Mouse (Mus musculus) forebrain, embryonic 16.5 days (tissue): ENCODE measurements around the gene Pacs2. TPM values are rescaled to one million over a fixed set of nuclear protein-coding genes. Genes with fewer than 3 reads are reported as not detected.

Experiments used
- ATAC-seq: fragments of 200-750 bp; cut with Nextera tagmentation; 2 replicates; pipeline ENCODE4 v1.8.0; 2017; ENCODE audit warnings: mild to moderate bottlenecking, moderate library complexity
- H3K27ac ChIP-seq: fragments of 300-500 bp; sonication (generic); 2 replicates; pipeline ENCODE4 v1.5.1; 2014; ENCODE audit warnings: low read length, control low read depth
- H3K27me3 ChIP-seq: fragments of 300-500 bp; sonication (generic); replicated peaks from 2 replicates; pipeline ENCODE4 v1.6.1; 2014; ENCODE audit warnings: low read length; ENCODE audit not compliant: control insufficient read depth, insufficient read depth
- H3K36me3 ChIP-seq: fragments of 300-500 bp; sonication (generic); 2 replicates; pipeline ENCODE4 v1.6.1; 2014; ENCODE audit not compliant: control insufficient read depth, insufficient read depth
- H3K4me1 ChIP-seq: fragments of 300-500 bp; sonication (generic); replicated peaks from 2 replicates; pipeline ENCODE4 v1.6.1; 2014; ENCODE audit warnings: low read length; ENCODE audit not compliant: control insufficient read depth, insufficient read depth
- H3K4me2 ChIP-seq: fragments of 300-500 bp; sonication (generic); 2 replicates; pipeline ENCODE4 v1.6.1; 2014; ENCODE audit warnings: mild to moderate bottlenecking, low read length, control low read depth
- H3K4me3 ChIP-seq: fragments of 300-500 bp; sonication (generic); replicated peaks from 2 replicates; pipeline ENCODE4 v1.5.1; 2014; ENCODE audit warnings: mild to moderate bottlenecking, low read length, control low read depth
- H3K9ac ChIP-seq: fragments of 300-500 bp; sonication (generic); replicated peaks from 2 replicates; pipeline ENCODE4 v1.6.1; 2014; ENCODE audit warnings: low read depth, low read length, control low read depth
- H3K9me3 ChIP-seq: fragments of 300-500 bp; sonication (generic); 2 replicates; pipeline ENCODE4 v1.6.1; 2016; ENCODE audit warnings: low read length; ENCODE audit not compliant: control insufficient read depth
- WGBS: fragments of 180-500 bp; shearing (Covaris S2); extraction: QIAGEN DNeasy Blood & Tissue Kit; methylation state at CpG from one replicate; pipeline ENCODE4 v1.1.7; 2014; 5-methylcytosine and 5-hydroxymethylcytosine counted together
- polyA plus RNA-seq: library from polyadenylated mRNA; unstranded; fragments of >200 nt; fragmentation: Nextera tagmentation; extraction: Ambion mirVana; gene quantifications from 2 replicates; pipeline ENCODE4 v1.2.1, GENCODE M21; 2015

Gene Pacs2
- polyA plus RNA-seq, 1 experiment from 2014 or later, result 23.2 TPM

DNA sequence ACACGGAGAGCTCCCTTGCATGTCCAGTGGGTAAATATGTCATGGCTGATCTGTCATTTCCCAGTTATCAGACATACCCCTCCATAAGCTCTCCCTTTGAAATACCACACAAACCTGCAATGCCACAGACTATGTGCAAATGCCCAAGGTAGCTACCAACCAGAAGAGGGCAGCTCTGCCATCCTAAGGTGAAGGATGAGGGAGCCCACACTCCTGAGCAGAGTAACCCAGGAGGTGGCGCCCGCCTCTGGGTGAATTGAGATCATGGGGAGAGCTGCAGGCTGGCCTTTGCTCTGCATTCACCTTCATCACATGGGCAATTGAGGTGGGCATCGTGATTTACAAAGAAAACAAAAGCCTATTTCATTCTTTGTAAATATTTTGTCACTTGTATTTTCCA is 9.3 kb upstream of the Pacs2 start:
- Histone ChIP-seq H3K4me3 (no peak overlapping the region), H3K4me1 (peaks cover 3% of the 10 kb centered on the region), H3K27me3 (no peaks in the 10 kb centered on the region), H3K9me3 (no peaks in the 10 kb centered on the region), H3K27ac (no peak overlapping the region), H3K4me2 (no peak overlapping the region), H3K9ac (no peak overlapping the region), H3K36me3 (no peaks in the 10 kb centered on the region)
- ATAC-seq, result no peak
- WGBS, result 21% methylated on average over 4 of the region's 4 CpGs

GRCm38 (mm10) chr12:113011702-113012360 is 2.5 kb upstream of the Pacs2 start:
- Histone ChIP-seq H3K9me3 (no peaks in the 10 kb centered on the region), H3K4me1 (peaks cover 22% of the 10 kb centered on the region), H3K4me2 (no peak overlapping the region), H3K4me3 (no peak overlapping the region), H3K9ac (no peak overlapping the region), H3K27me3 (no peaks in the 10 kb centered on the region), H3K36me3 (no peaks in the 10 kb centered on the region), H3K27ac (no peak overlapping the region)
- ATAC-seq, result no peak
- 81% methylated on average over 6 of the region's 6 CpGs for WGBS

DNA sequence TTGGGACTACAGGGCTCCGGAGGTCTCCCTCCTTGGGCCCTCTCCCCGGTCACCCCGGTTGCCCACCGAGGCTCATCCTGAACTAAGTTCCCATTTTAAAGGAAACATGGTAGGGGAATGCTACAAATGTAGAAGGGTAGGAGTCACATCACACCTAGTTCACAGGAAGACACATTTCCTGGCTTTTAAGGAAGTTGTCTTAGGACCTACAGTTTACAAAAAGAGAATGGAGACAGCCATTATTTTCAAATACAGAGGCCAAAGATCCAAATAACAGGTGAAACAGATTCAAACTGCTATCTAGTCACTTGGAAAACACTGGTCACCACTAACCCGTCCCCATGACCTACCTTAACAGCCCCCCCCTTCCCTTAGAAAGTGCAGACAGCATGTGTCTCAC is 1.9 kb upstream of the Pacs2 start:
- Histone ChIP-seq H3K4me3 (no peak overlapping the region), H3K9me3 (no peaks in the 10 kb centered on the region), H3K27ac (no peak overlapping the region), H3K36me3 (no peaks in the 10 kb centered on the region), H3K9ac (no peak overlapping the region), H3K4me1 (peaks cover 27% of the 10 kb centered on the region), H3K27me3 (no peaks in the 10 kb centered on the region), H3K4me2 (no peak overlapping the region)
- 87% methylated on average over 5 of the region's 5 CpGs for WGBS
- no peak for ATAC-seq

- Histone ChIP-seq H3K4me2 (peak overlapping the region; percentile 73), H3K4me3 (no peak overlapping the region), H3K27ac (peak overlapping the region; percentile 93), H3K9ac (peak overlapping the region; percentile 93), H3K27me3 (no peaks in the 10 kb centered on the region), H3K36me3 (no peaks in the 10 kb centered on the region), H3K4me1 (peaks cover 28% of the 10 kb centered on the region), H3K9me3 (no peaks in the 10 kb centered on the region)
- 60% methylated on average over 3 of the region's 3 CpGs for WGBS
- no peak for ATAC-seq
Measured at GRCm38 (mm10) chr12:113013021-113013491, 1.3 kb upstream of the Pacs2 start.

GRCm38 (mm10) chr12:113014561-113015556 is 551 bp downstream of the Pacs2 start:
- Histone ChIP-seq H3K4me1 (peaks cover 28% of the 10 kb centered on the region), H3K4me2 (peak overlapping the region; percentile 60), H3K9me3 (no peaks in the 10 kb centered on the region), H3K4me3 (peak overlapping the region; percentile 90), H3K27ac (peak overlapping the region; percentile 72), H3K27me3 (no peaks in the 10 kb centered on the region), H3K9ac (peak overlapping the region; percentile 96), H3K36me3 (no peaks in the 10 kb centered on the region)
- WGBS, result 0% methylated on average over 51 of the region's 64 CpGs
- peak; percentile 15; the same call in 1 of the 2 replicates for ATAC-seq

- H3K36me3 ChIP-seq, result no peaks in the 10 kb centered on the region; the same call in 1 of the 2 replicates
- H3K4me2 ChIP-seq, result peak overlapping the region; percentile 60
- H3K27me3 ChIP-seq, result no peaks in the 10 kb centered on the region
- H3K9me3 ChIP-seq, result no peaks in the 10 kb centered on the region
- no peak overlapping the region for H3K9ac ChIP-seq
- H3K4me1 ChIP-seq, result peaks cover 28% of the 10 kb centered on the region
- WGBS, result 67% methylated on average over 4 of the region's 4 CpGs
- no peak for ATAC-seq
- H3K4me3 ChIP-seq, result peak overlapping the region; percentile 90; the same call in 1 of the 2 replicates
- no peak overlapping the region for H3K27ac ChIP-seq
Measured at GRCm38 (mm10) chr12:113015956-113016355, 1.6 kb downstream of the Pacs2 start.

GRCm38 (mm10) chr12:113016976-113017375 is 2.7 kb downstream of the Pacs2 start:
- peaks cover 28% of the 10 kb centered on the region for H3K4me1 ChIP-seq
- H3K9ac ChIP-seq, result 0 out of 2 replicates have a peak overlapping the region, but pooled peaks have one; percentile 30
- no peak overlapping the region for H3K4me3 ChIP-seq
- no peak overlapping the region for H3K4me2 ChIP-seq
- WGBS, result 74% methylated on average over 8 of the region's 8 CpGs
- no peak overlapping the region for H3K27ac ChIP-seq
- no peaks in the 10 kb centered on the region; the same call in 1 of the 2 replicates for H3K36me3 ChIP-seq
- ATAC-seq, result no peak
- H3K9me3 ChIP-seq, result no peaks in the 10 kb centered on the region
- H3K27me3 ChIP-seq, result no peaks in the 10 kb centered on the region

DNA sequence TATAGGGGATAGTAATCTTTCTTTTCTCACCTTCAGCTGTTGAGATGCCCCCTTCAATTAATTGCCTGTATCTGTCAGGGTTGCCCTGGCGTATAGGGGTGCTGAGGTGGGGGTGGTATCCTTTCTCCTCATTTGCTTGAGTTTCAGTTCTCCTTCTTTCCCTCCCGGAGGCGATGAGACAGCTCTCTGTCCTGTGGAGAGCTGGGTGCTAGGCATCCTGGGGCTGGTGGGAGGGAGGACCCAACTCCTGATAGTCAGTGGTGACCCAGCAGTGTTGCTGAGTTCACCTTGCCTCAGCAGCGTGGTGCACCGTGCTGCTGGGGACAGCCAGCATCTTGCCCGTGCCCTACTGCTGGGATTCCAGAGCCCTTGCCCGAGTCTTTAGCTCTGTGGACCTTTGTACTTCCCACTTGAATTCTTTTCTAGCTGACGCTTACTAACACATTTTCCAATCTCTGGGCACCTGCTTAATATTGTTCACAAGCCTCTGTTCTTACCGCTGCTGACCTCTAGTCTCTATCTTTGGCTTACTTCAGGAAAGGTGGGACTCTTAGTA is 3.2 kb downstream of the Pacs2 start:
- Histone ChIP-seq H3K9me3 (no peaks in the 10 kb centered on the region), H3K4me1 (peaks cover 28% of the 10 kb centered on the region), H3K27ac (no peak overlapping the region), H3K4me2 (no peak overlapping the region), H3K36me3 (no peaks in the 10 kb centered on the region; the same call in 1 of the 2 replicates), H3K4me3 (no peak overlapping the region), H3K27me3 (no peaks in the 10 kb centered on the region), H3K9ac (no peak overlapping the region)
- 79% methylated on average over 9 of the region's 9 CpGs for WGBS
- ATAC-seq, result no peak

GRCm38 (mm10) chr12:113018763-113019162 is 4.5 kb downstream of the Pacs2 start:
- 91% methylated on average over 4 of the region's 4 CpGs for WGBS
- Histone ChIP-seq H3K4me1 (peaks cover 21% of the 10 kb centered on the region), H3K27me3 (no peaks in the 10 kb centered on the region), H3K4me2 (no peak overlapping the region), H3K27ac (no peak overlapping the region), H3K36me3 (no peaks in the 10 kb centered on the region; the same call in none of the 2 replicates), H3K4me3 (no peak overlapping the region), H3K9me3 (no peaks in the 10 kb centered on the region), H3K9ac (no peak overlapping the region)
- ATAC-seq, result no peak
